8 mouse cellular contexts compared by ENCODE assay signal in the genomic region with DNA sequence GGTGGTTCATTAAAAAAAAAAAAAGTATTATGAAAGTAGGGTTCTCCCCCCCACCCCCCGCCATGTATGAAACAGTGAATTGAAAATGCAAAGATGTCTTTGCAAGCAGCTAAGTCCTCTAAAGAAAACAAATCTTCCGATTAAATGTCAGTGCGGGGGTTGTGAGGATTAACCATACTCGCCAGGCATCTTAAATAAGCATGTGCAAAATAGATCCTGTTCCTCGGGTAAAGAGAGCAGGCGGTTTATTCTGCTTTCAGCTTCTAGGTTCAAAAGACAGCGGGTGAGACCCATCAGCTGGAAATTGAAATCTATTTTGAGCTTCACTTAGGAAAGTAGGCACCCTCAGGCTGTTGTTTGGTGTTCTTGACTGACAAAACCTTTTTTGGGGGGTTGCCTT. TPM values are rescaled to one million over a fixed set of nuclear protein-coding genes. Genes with fewer than 3 reads are reported as not detected.
DNase-seq lines count a peak whose midpoint lies in the region; ATAC-seq and TF ChIP-seq lines count a peak whose summit lies in the region.

No protein-coding gene starts in this region.

- TF ChIP-seq EP300 in CH12.LX (IDR thresholded peaks at IDR 0.05; ENCODE audit: low read length), result no peak

- no peaks in the 10 kb centered on the region for H3K9me3 ChIP-seq in heart, embryonic 10.5 days
- no peaks in the 10 kb centered on the region for H3K9me3 ChIP-seq in CH12.LX (replicated peaks; ENCODE audit: low read length)
- no peaks in the 10 kb centered on the region for H3K9me3 ChIP-seq in forebrain, embryonic 15.5 days
- no peaks in the 10 kb centered on the region for H3K9me3 ChIP-seq in liver, embryonic 16.5 days (replicated peaks; ENCODE audit: control insufficient read depth, low read length)

- peak overlapping the region; percentile 79 for H3K4me2 ChIP-seq in CH12.LX (ENCODE audit: insufficient read depth, low read depth, poor library complexity, severe bottlenecking)
- peak overlapping the region; percentile 67 for H3K4me2 ChIP-seq in forebrain, embryonic 15.5 days (replicated peaks)
- H3K4me2 ChIP-seq in liver, embryonic 16.5 days (ENCODE audit: low read depth, low read length), result peak overlapping the region; percentile 96

- in situ Hi-C loops in CH12.LX (cut with MboI; ENCODE audit: low pct_ligation_motif_present, low pct_unique_long_range_greater_than_20kb, low sequenced_read_pairs), result no loop called here

- H3K27me3 ChIP-seq in heart, embryonic 10.5 days (ENCODE audit: insufficient read depth, poor library complexity, severe bottlenecking), result no peaks in the 10 kb centered on the region
- H3K27me3 ChIP-seq in CH12.LX (replicated peaks), result no peaks in the 10 kb centered on the region
- no peaks in the 10 kb centered on the region for H3K27me3 ChIP-seq in forebrain, embryonic 15.5 days
- H3K27me3 ChIP-seq in liver, embryonic 16.5 days (ENCODE audit: control insufficient read depth, insufficient read depth, low read depth, low read length), result no peaks in the 10 kb centered on the region

- no peak for TF ChIP-seq CTCF in CH12.LX (conservative IDR thresholded peaks at IDR 0.05 in 1 of 2, IDR thresholded peaks at IDR 0.05 in 1 of 2; ENCODE audit: low read depth in 2 of 2, low read length in 2 of 2)

- H3K4me3 ChIP-seq in heart, embryonic 10.5 days, result peak overlapping the region; percentile 97
- peak overlapping the region; percentile 89 to 93 (median 89) for H3K4me3 ChIP-seq in CH12.LX (replicated peaks in 1 of 3; ENCODE audit: low read depth in 2 of 3, low read length in 2 of 3, poor library complexity in 1 of 3)
- H3K4me3 ChIP-seq in forebrain, embryonic 15.5 days, result peak overlapping the region; percentile 69
- H3K4me3 ChIP-seq in liver, embryonic 16.5 days (ENCODE audit: low read depth, low read length), result peak overlapping the region; percentile 89

- TF ChIP-seq POLR2A in CH12.LX (IDR thresholded peaks at IDR 0.05; ENCODE audit: low read depth, low read length), result no peak

- peaks cover 52% of the 10 kb centered on the region for H3K4me1 ChIP-seq in heart, embryonic 10.5 days
- H3K4me1 ChIP-seq in CH12.LX (ENCODE audit: control insufficient read depth in 1 of 2, insufficient read depth in 2 of 2), result peaks cover 20 to 65% of the 10 kb centered on the region in 2 experiments
- peaks cover 42% of the 10 kb centered on the region for H3K4me1 ChIP-seq in forebrain, embryonic 15.5 days
- H3K4me1 ChIP-seq in liver, embryonic 16.5 days (ENCODE audit: control insufficient read depth, low read depth, low read length), result peaks cover 22% of the 10 kb centered on the region

- H3K9ac ChIP-seq in CH12.LX (ENCODE audit: insufficient read depth, low read depth), result peak overlapping the region; percentile 67
- H3K9ac ChIP-seq in forebrain, embryonic 15.5 days (replicated peaks), result peak overlapping the region; percentile 85
- peak overlapping the region; percentile 86 for H3K9ac ChIP-seq in liver, embryonic 16.5 days (ENCODE audit: low read depth, low read length)

- peak overlapping the region; percentile 96; the same call in 1 of the 2 replicates for H3K27ac ChIP-seq in heart, embryonic 10.5 days
- H3K27ac ChIP-seq in CH12.LX (ENCODE audit: insufficient read depth, low read depth), result no peak overlapping the region
- peak overlapping the region; percentile 80; the same call in 1 of the 2 replicates for H3K27ac ChIP-seq in forebrain, embryonic 15.5 days (replicated peaks)
- no peak overlapping the region for H3K27ac ChIP-seq in liver, embryonic 16.5 days (ENCODE audit: low read length)

- DNase-seq in heart, embryonic 10.5 days (ENCODE audit: low spot score), result no peak
- DNase-seq in heart, adult 11 months, result no peak
- no peak for DNase-seq in CH12.LX (ENCODE audit: extremely low read depth)
- no peak for DNase-seq in thymus, postnatal 25 days
- DNase-seq in adrenal gland, postnatal 25 days, result no peak

- dilution Hi-C loops in CH12.LX (cut with MboI; ENCODE audit: extremely low pct_ligation_motif_present, extremely low pct_unique_long_range_greater_than_20kb, low sequenced_read_pairs), result no loop called here

- H3K79me2 ChIP-seq in CH12.LX (replicated peaks; ENCODE audit: control insufficient read depth, extremely low read depth, insufficient read depth, poor library complexity, severe bottlenecking), result peaks cover 61% of the 10 kb centered on the region

- TF ChIP-seq RAD21 in CH12.LX (IDR thresholded peaks at IDR 0.05; ENCODE audit: low read depth, low read length), result no peak

- WGBS in heart, embryonic 10.5 days, result 46% methylated on average over 7 of the region's 7 CpGs
- WGBS in forebrain, embryonic 15.5 days, result 8% methylated on average over 7 of the region's 7 CpGs
- 49% methylated on average over 7 of the region's 7 CpGs for WGBS in liver, embryonic 16.5 days (ENCODE audit: insufficient replicate concordance)

- no peaks in the 10 kb centered on the region for H3K36me3 ChIP-seq in heart, embryonic 10.5 days
- peaks cover 0 to 16% of the 10 kb centered on the region in 2 experiments for H3K36me3 ChIP-seq in CH12.LX (replicated peaks in 1 of 2; ENCODE audit: control insufficient read depth in 1 of 2, insufficient read depth in 1 of 2, low read length in 1 of 2)
- H3K36me3 ChIP-seq in forebrain, embryonic 15.5 days, result no peaks in the 10 kb centered on the region
- no peaks in the 10 kb centered on the region for H3K36me3 ChIP-seq in liver, embryonic 16.5 days (ENCODE audit: control insufficient read depth, insufficient read depth)

- no peak for ATAC-seq in forebrain, embryonic 15.5 days (replicated peaks)
- no peak for ATAC-seq in liver, embryonic 16.5 days (ENCODE audit: low read depth)
- ATAC-seq in megakaryocyte-erythroid progenitor cell, adult 5-6 weeks (replicated peaks; ENCODE audit: low FRiP score, low TSS enrichment, poor library complexity, severe bottlenecking), result no peak

TF ChIP-seq in CH12.LX, 34 proteins besides CTCF, POLR2A, EP300 and RAD21:
- no peak for TF ChIP-seq KAT2A (IDR thresholded peaks at IDR 0.05; ENCODE audit: insufficient replicate concordance, low read length)
- no peak for TF ChIP-seq GABPA (IDR thresholded peaks at IDR 0.05; ENCODE audit: insufficient replicate concordance, low read depth, low read length)
- no peak for TF ChIP-seq MXI1 (IDR thresholded peaks at IDR 0.05; ENCODE audit: low read depth, low read length)

RNA-seq across cellular contexts. Expression of a gene that starts 1.5 kb away (rescaled TPM):
- 45.3 and 58.3 TPM in 2 replicates for polyA plus RNA-seq in heart, embryonic 10.5 days (2016; fragmentation: Nextera tagmentation; extraction: Ambion mirVana)
- total RNA-seq in CH12.LX (2012; rRNA removed) (77.6 and 90.0 TPM in 2 replicates), CH12.LX (2014; rRNA removed) (69.8 and 78.5 TPM in 2 replicates)
- 131 and 139 TPM in 2 replicates for polyA plus RNA-seq in CH12.LX (2012; ENCODE audit: insufficient read length, low read depth)
- 95.0 and 105 TPM in 2 replicates for polyA plus RNA-seq in forebrain, embryonic 15.5 days (2015; fragmentation: Nextera tagmentation; extraction: Ambion mirVana)
- 22.0 and 22.4 TPM in 2 replicates for polyA plus RNA-seq in liver, embryonic 16.5 days (2015; fragmentation: Nextera tagmentation; extraction: Ambion mirVana)
- 24.3 and 29.1 TPM in 2 replicates for total RNA-seq in megakaryocyte-erythroid progenitor cell, adult 5-6 weeks (2014; fragmentation: Nextera tagmentation)
- total RNA-seq in megakaryocyte-erythroid progenitor cell, adult 5-6 weeks (2017), result 31.9 and 56.4 TPM in 2 replicates
- total RNA-seq in adrenal gland, postnatal 25 days (2021), result 37.0 and 53.1 TPM in 2 replicates

Comparison
In these comparisons a context has a peak if more than half of its experiments do, and no peak if none do; other contexts are left out.
1. H3K27ac ChIP-seq: peak in heart, embryonic 10.5 days (single experiment) and forebrain, embryonic 15.5 days (single experiment); none in CH12.LX (single experiment) and liver, embryonic 16.5 days (single experiment).
2. Peak in every context shown above with its lines, with median percentiles within 50 percentile points of each other: H3K4me3 ChIP-seq, H3K4me2 ChIP-seq and H3K9ac ChIP-seq.